Mouse (Mus musculus) heart, postnatal 25 days (tissue): Measurements from ENCODE around the gene Tmem151a. TPM values are rescaled to one million over a fixed set of nuclear protein-coding genes. Genes with fewer than 3 reads are reported as not detected.

Experiments used
- DNase-seq: peaks from one replicate; pipeline ENCODE4 v3.0.0; 2022; ENCODE audit warnings: low spot score
- intact Hi-C: fragments of 180-260 bp; cut with DNase I; formaldehyde crosslinking; loops from one replicate; pipeline ENCODE4 v1.15.1; 2025
- total RNA-seq, 2 experiments: library from RNA; stranded (reverse); gene quantifications; 2 replicates each; pipeline ENCODE4 v1.2.3; 2021

Gene Tmem151a
- total RNA-seq, 2 experiments from 2014 or later: 4.0 to 4.8 TPM

DNA sequence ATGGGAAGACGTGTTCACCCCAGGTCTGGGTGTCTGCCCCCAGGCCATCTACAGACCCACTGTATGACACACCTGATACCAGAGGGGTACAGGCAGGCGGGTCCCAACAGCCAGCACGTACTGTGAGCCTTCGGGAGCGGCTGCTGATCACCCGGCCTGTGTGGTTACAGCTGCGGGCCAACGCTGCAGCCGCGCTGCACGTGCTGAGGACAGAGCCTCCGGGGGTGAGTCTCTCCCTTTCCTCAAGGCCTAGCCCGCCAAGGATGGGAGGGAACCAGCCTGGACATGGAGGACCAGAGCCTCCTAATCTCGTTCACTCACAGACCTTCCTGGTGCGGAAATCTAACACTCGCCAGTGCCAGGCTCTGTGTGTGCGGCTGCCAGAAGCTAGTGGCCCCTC, 34.3 kb downstream of the Tmem151a start:
- intact Hi-C loops: no loop called here
- DNase-seq: no peak

DNA sequence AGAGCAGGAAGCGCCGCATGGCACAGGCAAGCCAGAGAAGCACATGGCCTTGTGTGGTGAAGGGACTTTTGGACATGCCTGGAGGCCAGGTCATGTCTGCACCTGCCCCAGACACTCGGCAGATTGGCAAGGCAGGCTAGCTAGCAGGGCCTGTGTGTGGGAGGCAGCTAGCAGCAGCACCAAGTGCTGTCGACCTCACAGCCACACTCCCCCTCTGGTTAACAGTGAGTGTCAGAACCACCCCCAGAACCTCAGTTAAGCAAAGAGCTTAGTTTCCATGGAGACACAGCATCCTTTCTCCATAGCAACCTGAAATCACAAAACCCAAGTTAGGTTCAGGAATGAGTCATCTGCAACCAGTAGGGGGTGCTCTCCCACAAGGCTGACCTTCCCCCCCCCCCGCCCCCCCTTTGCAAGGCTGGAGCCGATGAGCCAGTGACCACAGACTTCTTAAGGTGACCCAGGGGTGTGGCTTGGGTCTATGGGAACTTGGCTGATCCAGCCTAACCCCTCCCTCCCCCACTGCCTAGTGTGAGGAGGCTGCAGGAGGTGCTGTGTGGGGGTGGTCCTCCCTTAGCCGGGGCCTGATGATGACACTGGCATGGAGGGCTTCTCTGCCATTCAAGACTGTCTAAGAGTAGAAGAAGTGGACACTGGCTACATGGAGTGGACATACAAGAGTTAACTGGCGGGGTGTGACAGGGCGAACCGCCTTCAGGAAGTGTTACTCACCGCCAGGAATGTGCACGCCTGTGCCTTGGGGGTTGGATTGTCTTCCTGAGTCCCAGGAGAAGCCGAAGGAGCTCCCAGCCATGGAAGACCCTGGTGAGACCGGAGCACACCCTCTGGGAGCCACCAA, 35.1 kb downstream of the Tmem151a start, which contains the start of gene Rin1:
Gene Rin1, plus strand, starts transcription at position 435 of the 859 bp plus-strand sequence.
- intact Hi-C loops: no loop called here
- DNase-seq: peak; percentile 58

DNA sequence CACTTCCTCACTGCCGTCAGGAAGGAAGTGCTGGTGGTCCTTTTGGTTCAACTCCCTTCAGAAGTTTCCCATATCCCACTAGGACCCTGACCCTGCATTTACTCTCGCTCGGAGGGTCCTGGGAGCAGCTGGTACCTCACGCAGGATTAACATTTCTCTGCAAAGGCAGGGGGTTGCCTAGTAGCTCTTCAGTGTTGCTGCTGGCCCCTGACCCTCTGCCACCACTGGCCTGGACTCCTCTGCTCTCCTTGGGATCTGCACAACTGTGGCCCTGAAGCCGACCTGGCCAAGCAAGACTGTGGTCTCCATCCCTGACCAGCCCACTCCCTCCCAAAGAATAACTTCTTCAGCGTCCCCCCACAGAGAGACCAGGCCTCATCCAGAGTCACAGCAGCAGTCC, 36.0 kb downstream of the Tmem151a start:
- intact Hi-C loops: loop anchor here (5.0 kb wide), 1 partner anchor 33 kb away; no protein-coding TSS in a partner anchor
- no peak for DNase-seq

DNA sequence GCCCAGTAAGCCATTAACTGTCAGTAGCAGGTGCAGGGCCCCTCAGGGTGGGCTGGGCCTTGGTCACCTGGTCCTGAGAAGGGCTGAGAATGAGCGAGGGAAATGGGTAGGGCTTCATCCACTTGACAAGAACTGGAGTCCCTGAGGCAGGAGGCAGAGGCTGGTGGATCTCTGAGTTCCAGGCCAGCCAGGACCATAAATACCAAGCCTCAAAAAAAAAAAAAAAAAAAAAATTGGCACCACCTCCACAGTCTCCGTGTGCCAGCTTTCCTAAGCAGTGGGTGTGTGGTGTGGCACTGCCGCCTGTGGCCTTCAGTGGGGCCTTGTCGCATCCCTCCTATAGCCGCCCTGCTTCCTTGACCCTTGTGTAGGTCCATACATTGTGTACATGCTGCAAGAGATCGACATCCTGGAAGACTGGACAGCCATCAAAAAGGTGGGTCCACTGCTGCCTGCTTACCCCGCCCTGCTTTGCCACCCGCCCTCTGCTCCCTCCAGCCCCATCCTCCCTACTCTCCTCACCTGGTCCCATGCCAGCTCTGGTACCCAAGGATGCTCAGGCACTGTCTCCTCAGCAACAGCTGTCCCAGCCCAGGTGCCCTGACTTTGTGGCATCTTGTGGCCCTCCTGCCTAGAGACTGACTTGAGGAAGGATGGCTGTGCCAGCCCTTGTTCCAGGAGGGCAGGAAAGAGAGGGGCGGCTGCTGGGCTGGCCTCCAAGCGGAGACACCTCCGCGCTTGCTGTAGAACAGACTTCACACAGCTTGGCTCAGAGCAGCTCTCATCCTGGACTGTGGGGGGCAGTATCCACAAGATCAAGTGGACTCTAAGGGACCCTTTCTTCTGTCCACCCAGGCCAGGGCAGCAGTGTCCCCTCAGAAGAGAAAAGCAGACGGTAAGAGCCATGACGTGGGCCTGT, 36.9 kb downstream of the Tmem151a start:
- intact Hi-C loops: loop anchor here (5.0 kb wide), 1 partner anchor 34 kb away; no protein-coding TSS in a partner anchor
- DNase-seq: no peak

DNA sequence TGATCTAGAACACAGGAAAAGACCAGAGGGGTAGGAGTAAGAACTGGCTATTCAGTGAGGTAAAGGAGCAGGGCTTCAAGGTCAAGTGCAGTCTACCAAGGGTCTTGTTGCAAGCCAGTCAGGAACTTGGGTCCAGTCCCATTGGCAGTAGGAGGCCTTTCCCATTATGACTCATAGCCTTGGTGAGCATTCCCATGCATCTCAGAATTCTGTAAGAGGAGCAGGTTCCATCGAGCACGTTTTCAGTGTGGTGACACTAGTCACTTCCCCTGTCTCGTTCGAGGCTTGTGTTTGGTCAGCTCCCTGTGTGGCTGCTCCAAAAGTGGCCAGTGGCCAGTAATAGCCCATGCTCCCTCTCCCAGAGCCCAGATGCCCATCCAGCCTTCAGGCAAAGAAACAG, 39.8 kb downstream of the Tmem151a start:
- intact Hi-C loops: loop anchor here (5.0 kb wide), 1 partner anchor 37 kb away; no protein-coding TSS in a partner anchor
- no peak for DNase-seq

DNA sequence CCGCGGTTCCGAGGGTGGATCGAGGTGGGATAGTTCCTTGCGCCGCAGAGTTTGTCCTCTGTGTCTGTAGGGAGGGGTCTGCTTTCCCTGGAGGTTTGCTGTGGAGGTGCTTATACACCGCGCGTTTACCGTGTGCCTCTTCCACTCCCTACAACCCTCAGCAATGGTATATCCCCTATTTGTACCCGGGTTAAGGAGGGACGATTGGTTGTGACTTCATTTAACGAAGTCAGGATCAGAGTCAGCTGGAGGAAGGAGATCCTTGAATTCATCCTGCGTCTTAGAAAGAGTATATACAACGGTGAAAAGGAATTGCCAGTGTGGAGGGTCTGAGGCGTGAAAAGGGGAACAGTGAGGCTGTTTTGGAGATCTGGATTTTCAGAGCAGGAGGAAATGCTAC, 43.7 kb downstream of the Tmem151a start:
- intact Hi-C loops: no loop called here
- no peak for DNase-seq

DNA sequence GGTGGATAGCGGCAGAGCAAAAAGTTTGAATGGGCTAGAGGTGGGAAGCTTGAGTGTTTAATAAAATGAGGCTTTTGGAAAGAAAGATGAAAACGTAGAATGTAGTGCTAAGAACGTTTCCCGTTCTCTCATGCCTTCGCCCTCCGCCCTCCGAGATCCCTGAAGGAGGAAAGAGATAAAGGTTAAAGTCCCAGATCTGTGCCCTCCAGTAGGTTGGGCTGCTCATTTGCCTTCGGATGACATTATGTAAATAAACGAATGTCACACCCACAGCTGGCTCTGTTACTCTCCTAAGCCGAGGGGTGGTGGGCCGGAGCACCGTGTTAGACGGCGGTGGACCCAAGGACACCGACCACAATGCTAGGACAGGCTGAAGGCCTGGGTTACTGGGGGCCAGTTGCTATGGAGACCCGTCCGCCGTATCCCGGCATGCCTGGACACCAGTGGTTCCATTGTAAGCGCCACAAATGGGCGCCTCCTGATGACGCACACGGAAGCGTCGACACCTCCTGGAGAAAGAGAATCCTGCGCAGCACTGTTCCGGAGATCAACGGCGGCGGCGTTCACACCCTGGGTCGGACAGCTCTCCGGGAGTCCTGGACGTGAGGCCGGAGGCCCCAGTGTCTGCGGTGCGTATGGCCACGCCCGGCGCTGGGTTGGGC, 44.3 kb downstream of the Tmem151a start, which contains the start of gene Brms1:
Gene Brms1, plus strand, starts transcription at position 493 of the 662 bp plus-strand sequence.
- peak; percentile 82 for DNase-seq
- intact Hi-C loops: no loop called here

DNA sequence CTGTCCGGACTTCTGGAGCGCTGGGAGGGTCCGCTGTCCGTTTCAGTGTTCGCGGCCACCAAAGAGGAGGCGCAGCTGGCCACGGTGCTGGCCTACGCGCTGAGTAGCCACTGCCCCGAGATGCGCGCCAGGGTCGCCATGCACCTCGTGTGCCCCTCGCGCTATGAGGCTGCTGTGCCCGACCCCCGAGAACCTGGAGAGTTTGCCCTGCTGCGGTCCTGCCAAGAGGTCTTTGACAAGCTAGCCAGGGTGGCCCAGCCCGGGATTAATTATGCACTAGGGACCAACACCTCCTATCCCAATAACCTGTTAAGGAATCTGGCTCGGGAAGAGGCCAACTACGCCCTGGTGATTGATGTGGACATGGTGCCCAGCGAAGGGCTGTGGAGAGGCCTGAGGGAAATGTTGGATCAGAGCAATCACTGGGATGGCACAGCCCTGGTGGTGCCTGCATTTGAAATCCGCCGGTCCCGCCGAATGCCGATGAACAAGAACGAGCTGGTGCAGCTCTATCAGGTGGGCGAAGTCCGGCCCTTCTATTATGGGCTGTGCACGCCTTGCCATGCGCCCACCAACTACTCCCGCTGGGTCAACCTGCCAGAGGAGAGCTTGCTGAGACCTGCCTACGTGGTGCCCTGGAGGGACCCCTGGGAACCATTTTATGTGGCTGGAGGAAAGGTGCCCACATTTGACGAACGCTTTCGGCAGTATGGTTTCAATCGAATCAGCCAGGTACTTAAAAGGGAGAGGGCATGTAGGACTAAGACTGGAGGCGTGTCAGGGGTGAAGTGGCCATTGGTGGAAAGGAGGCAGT, 45.8 kb downstream of the Tmem151a start:
- DNase-seq: no peak
- intact Hi-C loops: loop anchor here (2.0 kb wide), 1 partner anchor 15 kb away; no protein-coding TSS in a partner anchor

DNA sequence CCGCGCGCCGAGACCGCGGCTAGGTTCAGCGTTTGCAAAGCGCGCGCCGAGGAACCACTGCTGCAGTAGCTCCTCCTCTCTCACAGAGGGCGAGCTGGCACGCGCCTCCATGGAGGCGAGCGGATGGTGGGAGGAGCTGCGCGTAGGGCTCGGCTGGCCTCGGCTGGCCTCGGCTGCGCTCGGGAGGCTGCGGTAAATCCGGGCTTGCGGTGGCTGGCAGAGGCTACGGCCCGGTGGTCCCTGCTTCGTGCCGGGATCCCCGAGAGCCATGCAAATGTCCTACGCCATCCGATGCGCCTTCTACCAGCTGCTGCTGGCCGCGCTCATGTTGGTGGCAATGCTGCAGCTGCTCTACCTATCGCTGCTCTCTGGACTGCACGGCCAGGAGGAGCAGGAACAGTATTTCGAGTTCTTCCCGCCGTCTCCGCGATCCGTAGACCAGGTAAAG, 46.6 kb downstream of the Tmem151a start, which contains the start of the genes B4gat1 and AC124502.3:
Gene B4gat1, plus strand, starts transcription at position 118 of the 448 bp plus-strand sequence.
Gene AC124502.3, plus strand, starts transcription at position 183 of the 448 bp plus-strand sequence.
- intact Hi-C loops: loop anchor here (2.0 kb wide), 1 partner anchor 14 kb away; no protein-coding TSS in a partner anchor
- peak; percentile 77 for DNase-seq

DNA sequence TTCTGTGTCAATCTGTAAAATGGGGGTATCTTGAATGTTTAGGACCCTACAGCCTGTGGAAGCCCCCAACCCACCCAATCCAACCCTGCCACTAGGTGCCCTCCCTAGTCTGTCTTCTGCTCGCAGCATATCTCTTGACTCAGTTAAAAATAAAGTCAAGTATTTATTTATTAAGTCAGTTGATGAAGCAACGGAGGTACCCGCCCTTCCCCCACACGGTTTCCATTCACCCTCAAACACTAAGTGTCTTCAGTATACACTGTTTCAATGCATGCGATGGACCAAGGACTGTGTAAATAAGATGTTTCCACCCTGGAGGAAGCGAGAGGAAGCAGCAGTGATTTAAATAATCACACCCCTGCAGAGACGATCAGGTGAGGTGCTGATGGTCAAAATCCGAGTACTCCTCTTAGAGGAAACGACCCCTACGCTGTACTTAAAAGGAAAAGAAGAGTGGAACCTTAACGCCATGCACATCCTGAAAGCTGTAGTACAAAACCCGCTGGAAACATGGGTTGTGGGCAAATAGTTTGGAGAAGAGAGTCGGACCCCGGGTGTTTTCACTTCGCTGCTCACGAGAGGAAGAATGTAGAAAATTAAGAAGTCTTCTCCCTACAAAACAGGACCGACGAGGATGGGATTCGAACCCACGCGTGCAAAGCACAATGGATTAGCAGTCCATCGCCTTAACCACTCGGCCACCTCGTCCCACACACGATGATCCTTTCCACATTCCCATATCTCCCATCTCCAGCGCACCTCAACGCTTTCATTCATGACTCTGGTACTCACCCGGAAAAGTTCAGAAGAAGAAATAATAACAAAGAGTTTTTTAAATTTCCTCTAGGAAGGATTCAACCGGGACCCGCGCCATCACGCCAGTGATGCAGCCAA, 47.4 kb downstream of the Tmem151a start:
- peak; percentile 59 for DNase-seq
- intact Hi-C loops: loop anchor here (2.0 kb wide), 1 partner anchor 13 kb away; no protein-coding TSS in a partner anchor

DNA sequence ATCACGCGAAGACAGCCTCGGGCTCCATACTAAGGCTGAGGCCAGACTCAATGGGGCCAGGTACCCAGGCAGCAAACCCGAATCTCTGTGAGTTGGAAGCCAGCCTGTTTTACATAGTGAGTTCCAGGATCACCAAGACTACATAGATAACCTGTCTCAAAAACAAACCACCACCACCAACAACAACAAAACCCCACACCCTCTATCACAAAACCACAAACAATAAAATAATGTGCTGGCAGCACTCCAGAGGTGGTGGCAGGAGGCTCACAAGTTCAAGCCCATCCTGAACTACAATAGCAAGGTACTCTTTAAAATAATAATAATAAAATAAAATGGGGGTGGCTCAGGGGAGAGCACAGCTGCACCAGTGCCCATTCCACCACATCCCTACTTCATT, 48.8 kb downstream of the Tmem151a start:
- intact Hi-C loops: no loop called here
- DNase-seq: no peak

DNA sequence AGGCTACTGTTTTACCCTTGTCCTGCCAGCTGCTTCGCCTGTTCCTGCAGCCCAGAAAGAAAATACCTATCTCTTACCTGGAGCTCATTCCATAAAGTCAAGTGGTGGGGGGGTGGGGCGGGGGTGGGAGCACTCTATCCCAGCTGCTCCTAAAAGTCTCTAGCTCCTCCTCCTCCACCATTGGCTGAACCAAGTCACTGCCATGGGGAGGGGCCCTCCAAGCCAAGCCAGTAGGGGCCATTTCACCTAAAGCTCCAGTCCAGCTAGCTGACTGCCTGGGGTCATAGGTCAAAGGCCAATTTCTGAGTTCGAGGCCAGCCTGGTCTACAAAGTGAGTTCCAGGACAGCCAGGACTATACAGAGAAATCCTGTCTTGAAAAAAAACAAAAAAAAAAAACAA, 52.6 kb downstream of the Tmem151a start:
- intact Hi-C loops: no loop called here
- DNase-seq: no peak

DNA sequence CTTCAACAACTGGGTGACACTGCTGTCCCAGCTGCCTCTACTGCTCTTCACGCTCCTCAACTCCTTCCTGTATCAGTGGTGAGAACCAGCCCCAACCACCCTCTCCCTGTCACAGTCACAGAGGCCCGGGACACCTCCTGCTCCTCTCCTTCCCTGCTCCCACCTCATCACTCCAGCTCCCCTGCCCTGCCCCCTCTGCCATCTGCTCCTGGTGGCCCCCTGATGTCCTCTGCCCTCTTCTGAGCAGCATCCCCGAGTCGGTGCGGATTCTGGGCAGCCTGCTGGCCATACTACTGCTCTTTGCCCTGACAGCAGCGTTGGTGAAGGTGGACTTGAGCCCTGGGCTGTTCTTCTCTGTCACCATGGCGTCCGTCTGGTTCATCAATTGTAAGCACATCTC, 59.2 kb downstream of the Tmem151a start:
- no peak for DNase-seq
- intact Hi-C loops: no loop called here

DNA sequence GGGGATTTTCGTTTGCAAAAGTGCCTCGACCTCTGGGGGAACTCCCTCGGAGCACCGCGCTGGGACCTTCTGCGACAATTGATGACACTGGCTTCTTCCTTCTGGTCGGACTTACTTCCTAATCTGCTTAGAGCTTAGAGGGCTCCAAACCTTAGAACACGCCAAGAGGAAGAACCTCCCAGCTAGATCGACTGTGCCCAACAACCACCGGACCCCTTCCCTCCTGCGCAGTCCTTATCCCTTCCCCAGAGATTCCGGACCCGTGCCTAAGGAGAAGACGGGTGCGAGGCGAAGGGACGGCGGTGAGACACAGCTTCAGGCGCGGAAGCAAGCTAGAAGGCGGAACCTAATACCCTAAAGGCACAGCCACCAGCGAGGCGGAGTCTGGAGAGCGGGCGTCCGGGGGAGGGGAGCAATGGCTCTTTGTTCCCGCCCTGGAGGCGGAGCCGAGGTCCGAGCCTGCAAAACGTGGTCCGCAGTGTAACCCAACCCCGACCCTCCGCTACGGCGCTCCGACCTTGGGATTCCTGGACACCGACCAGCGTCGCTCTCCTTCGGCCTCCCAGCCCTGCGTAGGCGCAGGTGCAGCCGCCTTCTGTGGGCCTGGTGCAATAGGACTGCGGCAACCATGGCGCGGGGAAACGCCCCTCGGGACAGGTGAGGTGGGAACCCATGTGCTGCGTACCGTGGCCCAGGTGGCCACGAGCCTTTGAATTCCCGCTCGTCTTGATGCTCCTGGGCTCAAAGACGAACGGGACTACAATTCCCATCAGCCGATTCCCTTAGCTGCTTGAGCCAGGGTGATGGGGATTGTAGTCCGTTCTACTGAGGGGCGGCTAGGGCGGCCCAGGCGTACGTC, 61.5 kb downstream of the Tmem151a start, which contains the start of gene Slc29a2:
Gene Slc29a2, plus strand, starts transcription at position 240 of the 859 bp plus-strand sequence.
- peak; percentile 87 for DNase-seq
- intact Hi-C loops: loop anchor here (2.0 kb wide), 1 partner anchor 15 kb away; the partner anchor contains the start of genes AC124502.3 and B4gat1

DNA sequence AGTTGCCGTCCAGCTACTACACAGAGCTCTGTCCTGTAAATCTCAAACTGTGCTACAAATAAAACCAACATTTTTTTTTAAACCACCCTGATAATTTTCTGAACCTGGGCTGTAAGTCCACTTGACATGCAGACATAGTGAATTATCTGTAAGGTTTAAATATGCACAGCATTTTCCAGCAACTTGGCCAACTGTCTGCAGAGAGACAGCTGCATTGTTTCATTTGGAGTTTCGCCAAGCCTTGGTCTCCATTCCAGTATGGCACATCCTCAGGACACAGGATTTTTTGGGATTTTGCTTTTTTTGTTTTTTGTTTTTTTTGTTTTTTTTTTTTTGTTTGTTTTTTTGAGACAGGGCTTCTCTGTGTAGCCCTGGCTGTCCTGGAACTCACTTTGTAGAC, 63.9 kb downstream of the Tmem151a start:
- intact Hi-C loops: no loop called here
- DNase-seq: no peak
